Mouse (Mus musculus) liver, embryonic 14.5 days (tissue): ENCODE measurements around the gene Crip1. TPM values are rescaled to one million over a fixed set of nuclear protein-coding genes. Genes with fewer than 3 reads are reported as not detected.

ENCODE experiments used
- ATAC-seq: fragments of 200-750 bp; cut with Nextera tagmentation; 2 replicates; pipeline ENCODE4 v1.8.0; 2017; ENCODE audit warnings: moderate number of reproducible peaks, mild to moderate bottlenecking, moderate library complexity; ENCODE audit not compliant: insufficient read depth
- DNase-seq, 3 experiments: peaks; one replicate each; pipeline ENCODE4 v3.0.0-alpha.2; 2012 to 2013; ENCODE audit warnings: low read depth in 3 of 3, low spot score in 3 of 3
- H3K27ac ChIP-seq: fragments of 300-500 bp; sonication (generic); 2 replicates; pipeline ENCODE4 v1.5.1; 2014; ENCODE audit warnings: moderate library complexity, mild to moderate bottlenecking, control low read depth, inconsistent platforms
- H3K27me3 ChIP-seq: fragments of 300-500 bp; sonication (generic); 2 replicates; pipeline ENCODE4 v1.6.1; 2014; ENCODE audit warnings: mild to moderate bottlenecking, low read length, moderate library complexity; ENCODE audit not compliant: control insufficient read depth, insufficient read depth
- H3K36me3 ChIP-seq: fragments of 300-500 bp; sonication (generic); replicated peaks from 2 replicates; pipeline ENCODE4 v1.6.1; 2014; ENCODE audit warnings: low read depth; ENCODE audit not compliant: control insufficient read depth, insufficient read depth
- H3K4me1 ChIP-seq, 2 experiments: fragments of 200-500 bp in 1 of 2; fragments of 300-500 bp in 1 of 2; sonication (generic) in 1 of 2; replicated peaks; 2 replicates each; pipeline ENCODE4 v1.6.1; 2012 to 2014; ENCODE audit warnings: antibody characterized with exemption in 1 of 2, inconsistent platforms in 1 of 2, low read length in 1 of 2; ENCODE audit not compliant: control insufficient read depth in 2 of 2, insufficient read depth in 2 of 2
- H3K4me2 ChIP-seq: fragments of 300-500 bp; sonication (generic); 2 replicates; pipeline ENCODE4 v1.6.1; 2014; ENCODE audit warnings: low read depth, mild to moderate bottlenecking, control low read depth, moderate library complexity
- H3K4me3 ChIP-seq, 2 experiments: fragments of 200-500 bp in 1 of 2; fragments of 300-500 bp in 1 of 2; sonication (generic) in 1 of 2; 2 replicates each; pipeline ENCODE4 v1.5.1; 2012 to 2014; ENCODE audit warnings: low read depth in 2 of 2, low read length in 2 of 2, mild to moderate bottlenecking in 2 of 2, control low read depth in 1 of 2, inconsistent platforms in 1 of 2, moderate library complexity in 1 of 2; ENCODE audit not compliant: insufficient read depth in 1 of 2
- H3K9ac ChIP-seq: fragments of 300-500 bp; sonication (generic); replicated peaks from 2 replicates; pipeline ENCODE4 v1.6.1; 2014; ENCODE audit warnings: mild to moderate bottlenecking, control low read depth, moderate library complexity
- H3K9me3 ChIP-seq: fragments of 300-500 bp; sonication (generic); 2 replicates; pipeline ENCODE4 v1.6.1; 2016; ENCODE audit warnings: low read length, mixed read lengths; ENCODE audit not compliant: control insufficient read depth
- CTCF ChIP-seq: IDR thresholded peaks from 2 replicates; pipeline ENCODE4 v1.5.1; 2016; ENCODE audit warnings: antibody characterized with exemption, low read depth, control low read depth
- EP300 ChIP-seq: IDR thresholded peaks from 2 replicates; pipeline ENCODE4 v1.6.1; 2016; ENCODE audit warnings: antibody characterized with exemption, low read depth
- WGBS: fragments of 180-500 bp; shearing (Covaris S2); extraction: QIAGEN DNeasy Blood & Tissue Kit; methylation state at CpG from one replicate; pipeline ENCODE4 v1.1.7; 2014; ENCODE audit not compliant: insufficient replicate concordance; 5-methylcytosine and 5-hydroxymethylcytosine counted together
- polyA plus RNA-seq, 2 experiments: library from polyadenylated mRNA; depleted of rRNA in 1 of 2; stranded (reverse) in 1 of 2; unstranded in 1 of 2; fragments of >200 nt; fragmentation: Nextera tagmentation in 1 of 2; extraction: Ambion mirVana in 1 of 2; gene quantifications; 2 replicates each; pipeline versions ENCODE4 v1.2.1 to v1.2.3; 2012 to 2014

Gene Crip1
- polyA plus RNA-seq, 2 experiments = 87.7 to 101 TPM

DNA sequence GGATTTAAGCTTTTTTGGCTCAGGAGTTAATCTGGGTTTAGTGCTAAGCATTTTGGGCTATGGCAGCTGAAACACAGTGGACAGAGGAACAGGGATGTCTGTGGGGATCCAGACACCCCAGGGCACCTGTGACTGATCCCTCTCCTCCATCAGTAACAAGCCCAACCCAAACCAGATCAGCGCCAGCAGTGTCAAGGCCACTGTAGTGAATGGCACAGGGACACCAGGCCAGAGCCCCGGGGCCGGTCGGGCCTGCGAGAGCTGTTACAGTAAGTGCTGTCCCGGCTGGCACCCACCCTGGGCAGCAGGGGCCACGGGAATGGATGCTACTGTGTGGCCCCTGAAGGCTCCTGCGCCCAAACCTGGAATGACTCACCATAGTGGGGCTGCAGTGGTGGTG lies 15.4 kb upstream of the Crip1 start:
- TF ChIP-seq EP300 = no peak
- TF ChIP-seq CTCF = no peak
- Histone ChIP-seq H3K4me3 (no peak overlapping the region), H3K27ac (no peak overlapping the region), H3K36me3 (peaks cover 58% of the 10 kb centered on the region), H3K9ac (no peak overlapping the region), H3K27me3 (no peaks in the 10 kb centered on the region), H3K9me3 (no peaks in the 10 kb centered on the region), H3K4me1 (no peaks in the 10 kb centered on the region), H3K4me2 (no peak overlapping the region)
- DNase-seq = no peak
- no peak for ATAC-seq
- WGBS = 70% methylated on average over 8 of the region's 8 CpGs

DNA sequence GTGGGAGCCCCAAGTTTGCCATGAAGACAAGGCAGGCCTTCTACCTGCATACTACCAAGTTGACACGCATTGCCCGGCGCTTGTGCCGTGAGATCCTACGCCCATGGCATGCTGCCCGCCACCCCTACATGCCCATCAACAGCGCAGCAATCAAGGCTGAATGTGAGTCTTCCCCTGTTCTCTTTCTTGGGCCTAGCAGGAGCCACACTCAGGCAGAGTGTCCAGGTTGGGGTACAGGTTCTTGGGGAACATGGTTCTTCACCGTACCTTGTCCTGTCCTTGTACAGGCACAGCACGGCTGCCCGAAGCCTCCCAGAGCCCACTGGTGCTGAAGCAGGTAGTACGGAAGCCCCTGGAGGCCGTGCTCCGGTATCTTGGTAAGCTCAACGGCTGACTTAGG lies 14.5 kb upstream of the Crip1 start:
- ATAC-seq (no peak), DNase-seq (no peak)
- no peaks in the 10 kb centered on the region for H3K4me1 ChIP-seq
- no peaks in the 10 kb centered on the region for H3K27me3 ChIP-seq
- H3K36me3 ChIP-seq = peaks cover 60% of the 10 kb centered on the region
- no peak overlapping the region for H3K27ac ChIP-seq
- H3K9ac ChIP-seq = no peak overlapping the region
- WGBS = 94% methylated on average over 14 of the region's 14 CpGs
- no peak overlapping the region for H3K4me3 ChIP-seq
- H3K9me3 ChIP-seq = no peaks in the 10 kb centered on the region
- no peak for TF ChIP-seq EP300
- TF ChIP-seq CTCF = no peak
- no peak overlapping the region for H3K4me2 ChIP-seq

- Histone ChIP-seq H3K4me1 (no peaks in the 10 kb centered on the region), H3K27me3 (no peaks in the 10 kb centered on the region), H3K9ac (no peak overlapping the region), H3K4me2 (no peak overlapping the region), H3K9me3 (no peaks in the 10 kb centered on the region), H3K4me3 (no peak overlapping the region), H3K36me3 (peaks cover 64% of the 10 kb centered on the region), H3K27ac (no peak overlapping the region)
- 67% methylated on average over 2 of the region's 2 CpGs for WGBS
- no peak for DNase-seq
- TF ChIP-seq EP300 (no peak), CTCF (no peak)
- no peak for ATAC-seq
These were observed 13.5 kb upstream of the Crip1 start for GRCm38 (mm10) chr12:113132567-113132966.

DNA sequence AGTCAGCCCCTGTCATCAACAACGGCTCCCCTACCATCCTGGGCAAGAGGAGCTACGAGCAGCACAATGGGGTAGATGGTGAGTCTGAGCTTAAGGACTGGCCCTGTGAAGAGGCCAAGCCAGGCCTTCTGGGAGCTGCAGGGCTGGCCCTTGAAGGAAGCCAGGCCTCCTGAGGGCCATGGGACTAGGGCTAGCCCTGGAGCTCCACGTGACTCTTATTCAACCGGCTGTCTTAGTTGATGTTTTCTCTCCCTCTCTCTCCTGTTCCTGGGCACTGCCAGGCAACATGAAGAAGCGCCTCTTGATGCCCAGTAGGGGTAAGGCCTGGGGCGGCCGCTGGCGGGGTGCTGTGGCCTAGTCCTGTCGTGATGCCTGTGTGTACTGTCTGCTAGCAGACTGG lies 12.9 kb upstream of the Crip1 start:
- Histone ChIP-seq H3K9ac (no peak overlapping the region), H3K4me1 (no peaks in the 10 kb centered on the region), H3K9me3 (no peaks in the 10 kb centered on the region), H3K27me3 (no peaks in the 10 kb centered on the region), H3K36me3 (peaks cover 58% of the 10 kb centered on the region), H3K4me2 (no peak overlapping the region), H3K4me3 (no peak overlapping the region), H3K27ac (no peak overlapping the region)
- DNase-seq = no peak
- ATAC-seq = no peak
- 85% methylated on average over 9 of the region's 9 CpGs for WGBS
- TF ChIP-seq EP300 (no peak), CTCF (no peak)

- Histone ChIP-seq H3K9me3 (no peaks in the 10 kb centered on the region), H3K36me3 (peaks cover 51% of the 10 kb centered on the region), H3K4me3 (no peak overlapping the region), H3K27ac (no peak overlapping the region), H3K4me1 (no peaks in the 10 kb centered on the region), H3K9ac (no peak overlapping the region), H3K27me3 (no peaks in the 10 kb centered on the region), H3K4me2 (no peak overlapping the region)
- 69% methylated on average over 5 of the region's 5 CpGs for WGBS
- TF ChIP-seq CTCF (no peak), EP300 (no peak)
- DNase-seq = no peak
- no peak for ATAC-seq
These were observed 12.2 kb upstream of the Crip1 start for GRCm38 (mm10) chr12:113133861-113134403.

DNA sequence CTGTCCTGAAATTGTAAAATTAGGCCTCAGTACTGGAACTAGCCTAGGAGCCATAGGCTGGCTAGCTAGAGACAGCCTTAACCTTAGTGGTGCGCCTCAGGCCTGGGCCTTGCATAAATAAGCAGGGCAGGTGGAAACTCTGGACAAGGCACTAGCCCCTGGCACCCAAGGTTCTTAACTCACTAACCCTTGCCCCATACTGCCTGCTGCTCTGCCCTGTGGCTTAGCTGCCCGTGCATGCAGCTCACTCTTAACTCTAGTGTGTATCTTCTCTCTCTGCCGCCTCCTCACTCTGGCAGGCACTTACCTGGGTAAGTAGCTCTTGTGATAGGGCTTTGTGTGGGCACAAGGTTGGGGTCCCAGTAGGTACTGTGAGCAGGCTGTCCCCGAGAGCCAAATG lies 11.6 kb upstream of the Crip1 start:
- Histone ChIP-seq H3K36me3 (peaks cover 47% of the 10 kb centered on the region), H3K27me3 (no peaks in the 10 kb centered on the region), H3K9ac (no peak overlapping the region), H3K27ac (no peak overlapping the region), H3K4me3 (no peak overlapping the region), H3K9me3 (no peaks in the 10 kb centered on the region), H3K4me1 (peaks cover 2 to 3% of the 10 kb centered on the region in 2 experiments; a peak in 3 of 4 replicates), H3K4me2 (no peak overlapping the region)
- no peak for ATAC-seq
- 71% methylated on average over 4 of the region's 4 CpGs for WGBS
- DNase-seq = no peak
- TF ChIP-seq CTCF (no peak), EP300 (no peak)
